Mouse (Mus musculus): ENCODE data around the gene Cox4i1. TPM values are rescaled to one million over a fixed set of nuclear protein-coding genes. Genes with fewer than 3 reads are reported as not detected.

Cox4i1 gene
- polyA plus RNA-seq, 1 experiment from 2014 or later, result 928 TPM

Other genes starting within 250 kb of the Cox4i1 start
- 104 and 108 TPM in 2 replicates for gene Gins2, start 78.9 kb upstream of the Cox4i1 start, polyA plus RNA-seq (2015; fragmentation: Nextera tagmentation; extraction: Ambion mirVana)
- 7.4 and 8.0 TPM in 2 replicates for gene 1190005I06Rik, start 20.6 kb upstream of the Cox4i1 start, polyA plus RNA-seq (2015; fragmentation: Nextera tagmentation; extraction: Ambion mirVana)
- 5.5 and 7.8 TPM in 2 replicates for gene Gm27021, start 143 bp upstream of the Cox4i1 start, polyA plus RNA-seq (2015; fragmentation: Nextera tagmentation; extraction: Ambion mirVana)
- gene Emc8, start 351 bp downstream of the Cox4i1 start, polyA plus RNA-seq (2015; fragmentation: Nextera tagmentation; extraction: Ambion mirVana), result 243 and 248 TPM in 2 replicates
- gene Irf8, start 68.1 kb downstream of the Cox4i1 start, polyA plus RNA-seq (2015; fragmentation: Nextera tagmentation; extraction: Ambion mirVana), result 4.8 and 5.4 TPM in 2 replicates